Mouse (Mus musculus) layer of hippocampus, postnatal 10 days (tissue): ENCODE measurements at regions not wholly inside any gene's neighbourhood (a gene's known extent, or its start where the extent isn't known, plus 50 kb on each side); places are given as distances from the start of the nearest gene placed in this dataset.

Source experiments
- DNase-seq, 2 experiments: peaks; one replicate each; pipeline ENCODE4 v3.0.0; 2021; ENCODE audit warnings: low spot score in 2 of 2

DNA sequence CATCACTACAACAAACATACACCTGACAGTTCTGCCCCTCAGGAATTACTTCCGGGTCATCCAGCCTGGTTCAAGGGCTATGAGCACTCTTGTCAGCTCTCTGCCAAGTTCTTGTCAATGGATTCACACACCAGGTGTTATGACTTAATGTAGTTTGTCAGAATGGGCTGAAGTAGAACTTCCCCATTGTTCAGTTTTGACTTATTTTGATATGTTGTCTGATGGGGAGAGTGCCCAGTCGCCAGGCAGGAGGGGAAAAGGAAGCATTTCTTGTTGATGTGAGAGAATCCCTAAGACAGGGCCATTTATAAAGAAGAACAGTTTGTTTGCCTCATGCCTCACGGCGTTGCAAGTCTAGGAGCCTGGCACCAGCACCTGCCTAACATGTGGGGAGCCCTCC, 52.0 kb upstream of the Cpeb4 start:
- DNase-seq, result no peak

- no peak for DNase-seq
Measured at GRCm38 (mm10) chr11:31821479-31822411, 50.3 kb upstream of the Cpeb4 start.
